8 mouse cellular contexts compared by ENCODE assay signal in the genomic region with DNA sequence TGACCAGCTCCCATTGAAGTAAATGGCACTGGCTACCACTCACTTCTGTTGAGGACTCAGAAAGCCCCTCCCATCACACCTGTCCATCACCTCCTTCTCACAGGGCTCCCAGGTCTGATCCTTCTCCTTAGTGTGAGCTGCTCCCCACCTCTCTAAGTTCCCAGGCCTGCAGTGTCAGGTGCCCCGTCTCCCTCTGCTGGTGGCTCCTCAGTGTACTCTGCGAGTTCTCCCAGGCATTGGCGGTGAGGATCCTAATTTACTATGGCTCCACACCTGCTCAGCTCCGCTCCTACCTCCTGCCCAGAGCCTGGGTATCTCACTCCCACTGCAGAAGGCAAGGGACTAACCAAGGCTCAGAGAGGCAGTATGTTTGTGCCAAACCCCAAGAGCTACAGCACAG. TPM values are rescaled to one million over a fixed set of nuclear protein-coding genes. Genes with fewer than 3 reads are reported as not detected.
DNase-seq lines count a peak whose midpoint lies in the region; ATAC-seq and TF ChIP-seq lines count a peak whose summit lies in the region.

No protein-coding gene starts in this region.

- peaks cover 12% of the 10 kb centered on the region; the same call in 1 of the 2 replicates for H3K4me1 ChIP-seq in kidney, postnatal 0 days (replicated peaks; ENCODE audit: insufficient read depth, low read length)
- H3K4me1 ChIP-seq in kidney, adult 2 months (ENCODE audit: control insufficient read depth, insufficient read depth, low read length): no peaks in the 10 kb centered on the region
- peaks cover 70% of the 10 kb centered on the region for H3K4me1 ChIP-seq in embryonic facial prominence, embryonic 10.5 days

- no peaks in the 10 kb centered on the region for H3K36me3 ChIP-seq in kidney, postnatal 0 days (ENCODE audit: insufficient read depth, low read length)
- no peaks in the 10 kb centered on the region for H3K36me3 ChIP-seq in kidney, adult 2 months (ENCODE audit: control insufficient read depth, insufficient read depth, low read length)
- H3K36me3 ChIP-seq in embryonic facial prominence, embryonic 10.5 days (replicated peaks): no peaks in the 10 kb centered on the region

- H3K9ac ChIP-seq in kidney, postnatal 0 days (ENCODE audit: low read depth, low read length): no peak overlapping the region

- peaks cover 45% of the 10 kb centered on the region for H3K27me3 ChIP-seq in kidney, postnatal 0 days (ENCODE audit: insufficient read depth, low read length)
- no peaks in the 10 kb centered on the region for H3K27me3 ChIP-seq in kidney, adult 2 months (replicated peaks; ENCODE audit: control insufficient read depth, insufficient read depth, low read length)
- peaks cover 99% of the 10 kb centered on the region for H3K27me3 ChIP-seq in embryonic facial prominence, embryonic 10.5 days (replicated peaks; ENCODE audit: low read depth, poor library complexity, severe bottlenecking)

- H3K4me2 ChIP-seq in kidney, postnatal 0 days (ENCODE audit: low read length): no peak overlapping the region

- peak; percentile 34 for DNase-seq in kidney, postnatal 0 days (ENCODE audit: low spot score)
- DNase-seq in kidney, adult 2 months: no peak
- peak; percentile 65 for DNase-seq in ES-CJ7 (ENCODE audit: low read depth, low spot score)
- no peak for DNase-seq in embryonic facial prominence, embryonic 10.5 days (ENCODE audit: low spot score)
- DNase-seq in layer of hippocampus, postnatal 14 days (ENCODE audit: low spot score in 2 of 2): no peak
- DNase-seq in lung, postnatal 4 days: no peak

- no peak for TF ChIP-seq POLR2A in kidney, adult 2 months (IDR thresholded peaks at IDR 0.05; ENCODE audit: low read depth, low read length)

- no peak overlapping the region for H3K27ac ChIP-seq in kidney, postnatal 0 days
- H3K27ac ChIP-seq in kidney, adult 2 months (ENCODE audit: insufficient read depth, low read depth, low read length): no peak overlapping the region
- peak overlapping the region; percentile 84; the same call in 1 of the 2 replicates for H3K27ac ChIP-seq in embryonic facial prominence, embryonic 10.5 days (replicated peaks)

- peak; percentile 64 for TF ChIP-seq CTCF in kidney, postnatal 0 days (IDR thresholded peaks at IDR 0.05; ENCODE audit: low read depth)
- no peak for TF ChIP-seq CTCF in kidney, adult 2 months (conservative IDR thresholded peaks at IDR 0.05; ENCODE audit: insufficient read depth, insufficient read length, low read depth, low read length)

- ATAC-seq in kidney, postnatal 0 days (replicated peaks; ENCODE audit: low FRiP score, low read depth): no peak
- ATAC-seq in megakaryocyte progenitor cell, adult 5-6 weeks (replicated peaks; ENCODE audit: poor library complexity): 0 out of 2 replicates have a peak, but pooled peaks have one; percentile 23
- ATAC-seq in CD4-positive, CD25-positive, alpha-beta regulatory T cell, adult 4 months: no peak

- no peak overlapping the region for H3K4me3 ChIP-seq in kidney, postnatal 0 days (replicated peaks; ENCODE audit: low read depth, low read length)
- H3K4me3 ChIP-seq in kidney, adult 2 months (ENCODE audit: insufficient read depth, low read depth, low read length): no peak overlapping the region
- no peak overlapping the region for H3K4me3 ChIP-seq in embryonic facial prominence, embryonic 10.5 days

- H3K9me3 ChIP-seq in kidney, postnatal 0 days (replicated peaks; ENCODE audit: low read length): no peaks in the 10 kb centered on the region
- H3K9me3 ChIP-seq in embryonic facial prominence, embryonic 10.5 days: no peaks in the 10 kb centered on the region

- 15% methylated on average over 4 of the region's 4 CpGs for WGBS in kidney, postnatal 0 days
- WGBS in kidney, adult 2 months: 22% methylated on average over 4 of the region's 4 CpGs
- WGBS in embryonic facial prominence, embryonic 10.5 days: 5% methylated on average over 4 of the region's 4 CpGs

RNA-seq across cellular contexts. Expression of a gene that starts 57.0 kb away (rescaled TPM):
- polyA plus RNA-seq in kidney, postnatal 0 days (2015; fragmentation: Nextera tagmentation; extraction: Ambion mirVana): 0.82 and 0.88 TPM in 2 replicates
- 2.9 and 3.7 TPM in 2 replicates for polyA plus RNA-seq in kidney, adult 2 months (2012; rRNA removed)
- 0.85 and 0.99 TPM in 2 replicates for polyA plus RNA-seq in embryonic facial prominence, embryonic 10.5 days (2016; fragmentation: Nextera tagmentation; extraction: Ambion mirVana)
- not detected in 2 replicates for total RNA-seq in megakaryocyte progenitor cell, adult 5-6 weeks (2015)
- not detected in 2 replicates for total RNA-seq in megakaryocyte progenitor cell, adult 5-6 weeks (2017)
- not detected for polyA plus RNA-seq in CD4-positive, CD25-positive, alpha-beta regulatory T cell, adult 4 months (2017; shearing (Covaris generic))
- under 1 TPM; 0.17 to 0.28 TPM for total RNA-seq in layer of hippocampus, postnatal 14 days (2021)

Comparison
In these comparisons a context has a peak if more than half of its experiments do, and no peak if none do; other contexts are left out.
1. DNase-seq: peak in kidney, postnatal 0 days (single experiment) and ES-CJ7 (single experiment); none in kidney, adult 2 months (single experiment), embryonic facial prominence, embryonic 10.5 days (single experiment), layer of hippocampus, postnatal 14 days (0 of 2) and lung, postnatal 4 days (0 of 2).